Mouse (Mus musculus): ENCODE measurements around the gene Syt11.

- TF ChIP-seq CTCF (IDR thresholded peaks at IDR 0.05; ENCODE audit: borderline replicate concordance, extremely low read depth, insufficient read depth, insufficient read length) (no peak; the same call in 1 of the 2 replicates), POLR2A (IDR thresholded peaks at IDR 0.05; ENCODE audit: borderline replicate concordance, extremely low read depth, insufficient read depth, insufficient read length, poor library complexity, severe bottlenecking) (no peak)
These were observed 34.8 kb downstream of the Syt11 start for GRCm38 (mm10) chr3:88740147-88740546.
